Mouse (Mus musculus) lung, postnatal 0 days (tissue): ENCODE results near the gene Prkcsh.

Experiments
- CTCF ChIP-seq: IDR thresholded peaks from 2 replicates; pipeline ENCODE4 v1.5.1; 2016; ENCODE audit warnings: antibody characterized with exemption, mild to moderate bottlenecking
- EP300 ChIP-seq: IDR thresholded peaks from 2 replicates; pipeline ENCODE4 v1.6.1; 2016; ENCODE audit warnings: antibody characterized with exemption, mild to moderate bottlenecking, control low read depth

GRCm38 (mm10) chr9:22003163-22003554 is 553 bp downstream of the Prkcsh start:
- no peak for TF ChIP-seq CTCF
- TF ChIP-seq EP300 = no peak
